Mouse (Mus musculus): ENCODE measurements around the gene Rfc5. TPM values are rescaled to one million over a fixed set of nuclear protein-coding genes. Genes with fewer than 3 reads are reported as not detected.
"Not testable (repeated sequence)": the region's sequence is repeated elsewhere in the genome, so short reads cannot be mapped to it uniquely, and the experiment has no call there.

Rfc5 gene
- 73.7 and 77.8 TPM in 2 replicates for polyA plus RNA-seq (2014; fragmentation: Nextera tagmentation; extraction: Ambion mirVana)

GRCm38 (mm10) chr5:117388877-117389276 lies at the start of gene Rfc5:
Rfc5 (minus strand) TSS chr5:117389047.
- 1% methylated on average over 39 of the region's 44 CpGs for WGBS (ENCODE audit: insufficient replicate concordance)
- H3K27me3 ChIP-seq (ENCODE audit: control insufficient read depth, insufficient read depth, low read length): no peaks in the 10 kb centered on the region
- peak within 1 kb of the TSS; percentile 75 for H3K4me3 ChIP-seq (ENCODE audit: low read depth, low read length)
- peak; percentile 95 for ATAC-seq (replicated peaks; ENCODE audit: insufficient number of reproducible peaks, low FRiP score, low TSS enrichment)
- peak within 1 kb of the TSS; percentile 58 for H3K27ac ChIP-seq (ENCODE audit: low read depth, low read length)
- H3K36me3 ChIP-seq (ENCODE audit: control insufficient read depth, insufficient read depth, low read length): peaks cover 2% of the 10 kb centered on the region; the same call in 1 of the 2 replicates
- peaks cover 4% of the 10 kb centered on the region; the same call in 1 of the 2 replicates for H3K4me1 ChIP-seq (ENCODE audit: control insufficient read depth, insufficient read depth, low read length)
- peak within 1 kb of the TSS; percentile 73 for H3K4me2 ChIP-seq
- H3K9ac ChIP-seq (ENCODE audit: low read depth, low read length): peak within 1 kb of the TSS; percentile 87
- H3K9me3 ChIP-seq (replicated peaks; ENCODE audit: control insufficient read depth, low read length): no peaks in the 10 kb centered on the region

DNA sequence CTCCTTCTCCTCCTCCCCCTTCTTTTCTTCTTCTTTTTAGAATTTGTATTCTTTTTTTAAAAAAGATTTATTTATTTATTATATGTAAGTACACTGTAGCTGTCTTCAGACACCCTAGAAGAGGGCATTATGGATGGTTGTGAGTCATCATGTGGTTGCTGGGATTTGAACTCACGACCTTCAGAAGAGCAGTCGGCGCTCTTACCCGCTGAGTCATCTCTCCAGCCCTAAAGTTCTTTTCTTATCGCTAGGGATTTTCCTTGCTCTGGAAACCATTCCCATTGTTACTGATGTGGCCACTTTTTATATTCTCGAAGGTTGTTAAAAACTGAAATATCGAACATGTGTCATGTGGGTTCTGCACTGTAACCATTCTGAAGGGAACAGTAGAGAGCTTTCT lies 44.7 kb upstream of the Rfc5 start:
- H3K27me3 ChIP-seq (ENCODE audit: control insufficient read depth, insufficient read depth, low read length); ATAC-seq (replicated peaks; ENCODE audit: insufficient number of reproducible peaks, low FRiP score, low TSS enrichment); H3K4me2 ChIP-seq; H3K9ac ChIP-seq (ENCODE audit: low read depth, low read length); H3K9me3 ChIP-seq (replicated peaks; ENCODE audit: control insufficient read depth, low read length); H3K4me3 ChIP-seq (ENCODE audit: low read depth, low read length); H3K4me1 ChIP-seq (ENCODE audit: control insufficient read depth, insufficient read depth, low read length); H3K36me3 ChIP-seq (ENCODE audit: control insufficient read depth, insufficient read depth, low read length); H3K27ac ChIP-seq (ENCODE audit: low read depth, low read length): not testable (repeated sequence)
- 86% methylated on average over 7 of the region's 7 CpGs for WGBS (ENCODE audit: insufficient replicate concordance)

DNA sequence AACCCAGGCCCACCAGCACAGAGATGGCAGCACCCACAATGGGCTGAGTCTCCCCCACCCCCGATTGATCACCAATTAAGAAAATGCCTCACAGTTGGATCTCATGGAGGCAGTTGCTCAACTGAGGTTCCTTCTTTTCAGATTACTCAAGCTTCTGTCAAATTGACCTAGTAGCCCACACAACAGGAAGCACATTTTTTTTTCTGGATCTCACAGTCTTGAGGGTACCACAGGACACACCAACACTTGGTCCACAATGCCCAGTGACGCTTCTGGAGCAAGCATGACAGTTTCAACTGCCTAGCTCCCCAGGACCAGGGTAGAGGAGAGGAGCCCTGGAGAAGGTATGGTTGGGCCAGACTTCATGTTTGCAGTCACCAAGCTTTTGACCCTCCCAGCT lies 28.6 kb upstream of the Rfc5 start:
- Histone ChIP-seq H3K4me1 (ENCODE audit: control insufficient read depth, insufficient read depth, low read length) (no peaks in the 10 kb centered on the region), H3K9me3 (replicated peaks; ENCODE audit: control insufficient read depth, low read length) (no peaks in the 10 kb centered on the region), H3K36me3 (ENCODE audit: control insufficient read depth, insufficient read depth, low read length) (no peaks in the 10 kb centered on the region), H3K27me3 (ENCODE audit: control insufficient read depth, insufficient read depth, low read length) (peaks cover 44% of the 10 kb centered on the region), H3K4me2 (no peak overlapping the region), H3K27ac (ENCODE audit: low read depth, low read length) (no peak overlapping the region), H3K4me3 (ENCODE audit: low read depth, low read length) (no peak overlapping the region), H3K9ac (ENCODE audit: low read depth, low read length) (no peak overlapping the region)
- no peak for ATAC-seq (replicated peaks; ENCODE audit: insufficient number of reproducible peaks, low FRiP score, low TSS enrichment)
- 59% methylated on average over 2 of the region's 2 CpGs for WGBS (ENCODE audit: insufficient replicate concordance)

DNA sequence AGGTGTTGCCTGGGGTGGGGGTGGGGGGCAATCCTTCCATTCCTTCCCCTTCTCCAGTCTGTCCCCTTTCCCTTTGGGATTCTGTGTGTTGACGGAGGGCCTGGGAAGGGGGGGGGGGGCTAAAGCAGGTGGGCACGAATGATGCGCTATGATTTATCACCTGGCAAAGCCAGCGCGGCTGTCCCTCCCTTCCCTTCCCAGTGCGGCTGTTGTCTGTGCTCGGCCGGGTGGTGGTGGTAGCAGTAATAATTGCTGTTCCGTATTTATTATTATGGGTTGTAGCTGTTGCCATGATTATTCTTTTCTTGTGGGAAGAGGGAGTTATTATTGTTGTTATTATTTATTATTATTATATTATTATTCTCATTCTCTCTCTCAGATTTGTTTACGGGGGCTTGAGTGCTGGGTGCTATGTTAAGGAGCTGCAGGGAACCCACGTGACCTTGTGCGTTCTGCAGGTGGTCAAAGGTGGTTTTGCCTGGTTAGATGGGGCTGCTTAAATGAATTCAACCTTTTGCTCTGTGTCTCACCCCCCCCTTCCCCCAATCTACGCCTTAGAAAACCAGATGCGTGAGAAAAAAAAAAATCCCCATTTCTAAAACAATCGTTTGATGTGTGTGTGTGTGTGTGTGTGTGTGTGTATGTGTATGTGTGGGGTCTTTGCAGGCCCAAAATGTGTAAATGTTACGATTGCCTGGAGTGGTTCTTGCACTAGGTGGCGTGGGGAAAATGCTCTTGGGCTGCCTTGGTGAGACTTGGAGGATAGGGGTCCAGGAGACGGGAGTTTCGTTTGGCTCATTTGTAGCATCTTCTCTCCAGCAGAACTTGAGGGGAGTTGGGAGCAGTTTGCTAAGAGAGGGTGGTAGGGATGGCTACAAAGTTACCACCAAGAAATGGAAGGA lies 26.4 kb upstream of the Rfc5 start:
- Histone ChIP-seq H3K27me3 (ENCODE audit: control insufficient read depth, insufficient read depth, low read length) (peaks cover 58% of the 10 kb centered on the region), H3K36me3 (ENCODE audit: control insufficient read depth, insufficient read depth, low read length) (no peaks in the 10 kb centered on the region), H3K4me3 (ENCODE audit: low read depth, low read length) (no peak overlapping the region), H3K27ac (ENCODE audit: low read depth, low read length) (no peak overlapping the region), H3K4me2 (no peak overlapping the region), H3K9ac (ENCODE audit: low read depth, low read length) (no peak overlapping the region), H3K4me1 (ENCODE audit: control insufficient read depth, insufficient read depth, low read length) (no peaks in the 10 kb centered on the region), H3K9me3 (replicated peaks; ENCODE audit: control insufficient read depth, low read length) (no peaks in the 10 kb centered on the region)
- ATAC-seq (replicated peaks; ENCODE audit: insufficient number of reproducible peaks, low FRiP score, low TSS enrichment): no peak
- 31% methylated on average over 19 of the region's 19 CpGs for WGBS (ENCODE audit: insufficient replicate concordance)

DNA sequence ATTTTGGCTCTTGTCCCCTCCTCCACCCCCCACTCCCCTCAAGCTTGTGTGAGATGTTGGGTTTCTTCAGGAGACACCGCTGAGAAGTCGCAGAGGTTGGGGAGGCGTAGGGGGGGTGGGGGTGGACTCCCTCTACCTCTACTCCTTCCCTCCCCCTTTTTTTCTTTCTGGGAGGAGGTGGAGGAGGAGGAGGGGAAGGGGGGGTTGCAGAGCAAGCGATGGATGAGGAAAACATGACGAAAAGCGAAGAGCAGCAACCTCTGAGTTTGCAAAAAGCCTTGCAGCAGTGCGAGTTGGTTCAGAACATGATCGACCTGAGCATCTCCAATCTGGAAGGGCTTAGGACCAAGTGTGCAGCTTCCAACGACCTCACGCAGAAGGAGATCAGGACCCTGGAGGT lies 25.8 kb upstream of the Rfc5 start:
- H3K27ac ChIP-seq (ENCODE audit: low read depth, low read length): no peak overlapping the region
- H3K4me3 ChIP-seq (ENCODE audit: low read depth, low read length): peak overlapping the region; percentile 61; the same call in 1 of the 2 replicates
- H3K36me3 ChIP-seq (ENCODE audit: control insufficient read depth, insufficient read depth, low read length): no peaks in the 10 kb centered on the region
- peaks cover 61% of the 10 kb centered on the region for H3K27me3 ChIP-seq (ENCODE audit: control insufficient read depth, insufficient read depth, low read length)
- H3K4me2 ChIP-seq: peak overlapping the region; percentile 94
- no peak for ATAC-seq (replicated peaks; ENCODE audit: insufficient number of reproducible peaks, low FRiP score, low TSS enrichment)
- WGBS (ENCODE audit: insufficient replicate concordance): 7% methylated on average over 10 of the region's 10 CpGs
- no peaks in the 10 kb centered on the region for H3K4me1 ChIP-seq (ENCODE audit: control insufficient read depth, insufficient read depth, low read length)
- H3K9ac ChIP-seq (ENCODE audit: low read depth, low read length): no peak overlapping the region
- no peaks in the 10 kb centered on the region for H3K9me3 ChIP-seq (replicated peaks; ENCODE audit: control insufficient read depth, low read length)

- peak within 1 kb of the TSS; percentile 54; the same call in 1 of the 2 replicates for H3K9ac ChIP-seq (ENCODE audit: low read depth, low read length)
- peak within 1 kb of the TSS; percentile 61 for H3K4me3 ChIP-seq (ENCODE audit: low read depth, low read length)
- no peaks in the 10 kb centered on the region for H3K36me3 ChIP-seq (ENCODE audit: control insufficient read depth, insufficient read depth, low read length)
- ATAC-seq (replicated peaks; ENCODE audit: insufficient number of reproducible peaks, low FRiP score, low TSS enrichment): peak; percentile 57
- peak within 1 kb of the TSS; percentile 94 for H3K4me2 ChIP-seq
- H3K27me3 ChIP-seq (ENCODE audit: control insufficient read depth, insufficient read depth, low read length): peaks cover 61% of the 10 kb centered on the region
- no peaks in the 10 kb centered on the region for H3K9me3 ChIP-seq (replicated peaks; ENCODE audit: control insufficient read depth, low read length)
- no peak within 1 kb of the TSS for H3K27ac ChIP-seq (ENCODE audit: low read depth, low read length)
- WGBS (ENCODE audit: insufficient replicate concordance): under 1% methylated on average over 89 of the region's 89 CpGs
- H3K4me1 ChIP-seq (ENCODE audit: control insufficient read depth, insufficient read depth, low read length): no peaks in the 10 kb centered on the region
These were observed 25.0 kb upstream of the Rfc5 start, which contains the start of gene Ksr2 for GRCm38 (mm10) chr5:117413507-117414501. Ksr2 (plus strand) TSS chr5:117414000.

GRCm38 (mm10) chr5:117409369-117409768 lies 20.5 kb upstream of the Rfc5 start:
- H3K27me3 ChIP-seq (ENCODE audit: control insufficient read depth, insufficient read depth, low read length): peaks cover 37% of the 10 kb centered on the region

DNA sequence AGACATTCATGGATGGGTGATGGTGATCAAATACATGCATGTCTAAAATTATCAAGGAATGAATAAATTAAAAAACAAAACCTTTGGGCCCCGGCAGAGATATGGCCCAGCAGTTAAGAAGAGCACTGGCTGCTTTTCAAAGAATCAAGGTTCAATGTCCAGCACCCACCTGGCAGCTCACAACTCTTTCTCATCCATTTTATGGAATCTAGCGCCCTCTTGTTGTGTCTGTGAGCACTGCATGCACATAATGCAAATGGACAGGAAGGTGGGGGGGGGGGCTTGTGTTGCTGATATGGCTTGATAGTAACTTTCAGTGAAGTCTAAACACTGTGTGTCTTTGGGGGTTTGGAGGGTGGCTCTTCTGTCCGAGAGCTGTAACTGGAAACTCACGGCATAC lies 19.4 kb upstream of the Rfc5 start:
- Histone ChIP-seq H3K9me3 (replicated peaks; ENCODE audit: control insufficient read depth, low read length) (no peaks in the 10 kb centered on the region), H3K4me1 (ENCODE audit: control insufficient read depth, insufficient read depth, low read length) (no peaks in the 10 kb centered on the region), H3K4me2 (no peak overlapping the region), H3K27me3 (ENCODE audit: control insufficient read depth, insufficient read depth, low read length) (peaks cover 25% of the 10 kb centered on the region), H3K9ac (ENCODE audit: low read depth, low read length) (no peak overlapping the region), H3K36me3 (ENCODE audit: control insufficient read depth, insufficient read depth, low read length) (no peaks in the 10 kb centered on the region), H3K4me3 (ENCODE audit: low read depth, low read length) (no peak overlapping the region), H3K27ac (ENCODE audit: low read depth, low read length) (no peak overlapping the region)
- ATAC-seq (replicated peaks; ENCODE audit: insufficient number of reproducible peaks, low FRiP score, low TSS enrichment): no peak
- 57% methylated on average over 4 of the region's 4 CpGs for WGBS (ENCODE audit: insufficient replicate concordance)

More at GRCm38 (mm10) chr5:117409369-117409768, 20.5 kb upstream of the Rfc5 start:
- WGBS (ENCODE audit: insufficient replicate concordance): 50% methylated on average over 6 of the region's 6 CpGs
- H3K9ac ChIP-seq (ENCODE audit: low read depth, low read length): no peak overlapping the region
- H3K9me3 ChIP-seq (replicated peaks; ENCODE audit: control insufficient read depth, low read length): no peaks in the 10 kb centered on the region
- no peak overlapping the region for H3K4me2 ChIP-seq
- ATAC-seq (replicated peaks; ENCODE audit: insufficient number of reproducible peaks, low FRiP score, low TSS enrichment): no peak
- no peaks in the 10 kb centered on the region for H3K4me1 ChIP-seq (ENCODE audit: control insufficient read depth, insufficient read depth, low read length)
- H3K36me3 ChIP-seq (ENCODE audit: control insufficient read depth, insufficient read depth, low read length): no peaks in the 10 kb centered on the region
- no peak overlapping the region for H3K4me3 ChIP-seq (ENCODE audit: low read depth, low read length)
- no peak overlapping the region for H3K27ac ChIP-seq (ENCODE audit: low read depth, low read length)

All from heart, embryonic 11.5 days (tissue).